Mouse (Mus musculus) heart, adult 8-10 months (tissue): ENCODE measurements around the gene A1bg. TPM values are rescaled to one million over a fixed set of nuclear protein-coding genes. Genes with fewer than 3 reads are reported as not detected.

Source experiments
- DNase-seq: peaks from one replicate; pipeline ENCODE4 v3.0.0; 2022; ENCODE audit warnings: low spot score
- total RNA-seq, 4 experiments: library from RNA; stranded (reverse); gene quantifications; 2 replicates each; pipeline ENCODE4 v1.2.4; 2022

A1bg gene
- not detected for total RNA-seq

GRCm38 (mm10) chr15:60922912-60923311 is at the start of gene A1bg:
Gene A1bg (minus strand): TSS chr15:60923012.
- DNase-seq, result no peak

- DNase-seq, result no peak
Observed at GRCm38 (mm10) chr15:60968549-60968861, 45.7 kb upstream of the A1bg start.

DNA sequence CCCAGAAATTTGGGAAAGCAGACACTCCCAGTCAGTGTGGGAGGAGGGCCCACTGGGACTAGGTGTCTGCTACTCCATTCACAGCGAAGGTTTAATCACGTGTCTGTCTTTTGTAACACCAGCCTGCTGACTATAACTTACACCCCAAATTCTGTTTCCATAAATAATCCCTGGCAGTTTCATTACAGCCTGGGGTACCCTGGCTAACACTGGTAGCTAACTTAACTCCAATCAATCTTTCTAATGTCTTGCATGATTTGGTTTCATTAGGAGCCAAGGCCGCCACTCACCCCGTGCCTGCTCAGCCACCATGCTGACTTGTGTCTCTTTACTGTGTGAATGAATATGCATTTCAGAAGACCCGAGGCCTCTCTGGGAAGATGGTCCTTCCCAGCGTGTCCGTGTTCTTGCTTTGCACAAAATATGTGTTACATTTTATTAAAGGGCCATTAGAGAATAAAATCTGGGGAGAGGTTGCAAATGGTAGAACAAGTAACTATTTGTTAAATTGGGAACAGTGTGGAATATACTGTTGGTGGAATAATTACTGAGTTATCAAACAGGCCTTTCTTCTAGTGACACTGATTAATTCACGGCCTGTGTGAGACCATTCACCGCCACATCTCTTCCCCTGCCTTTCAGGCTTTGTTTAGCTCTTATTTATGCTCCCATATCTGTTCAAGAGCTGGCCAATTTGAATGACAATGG is 45.2 kb upstream of the A1bg start:
- no peak for DNase-seq

DNA sequence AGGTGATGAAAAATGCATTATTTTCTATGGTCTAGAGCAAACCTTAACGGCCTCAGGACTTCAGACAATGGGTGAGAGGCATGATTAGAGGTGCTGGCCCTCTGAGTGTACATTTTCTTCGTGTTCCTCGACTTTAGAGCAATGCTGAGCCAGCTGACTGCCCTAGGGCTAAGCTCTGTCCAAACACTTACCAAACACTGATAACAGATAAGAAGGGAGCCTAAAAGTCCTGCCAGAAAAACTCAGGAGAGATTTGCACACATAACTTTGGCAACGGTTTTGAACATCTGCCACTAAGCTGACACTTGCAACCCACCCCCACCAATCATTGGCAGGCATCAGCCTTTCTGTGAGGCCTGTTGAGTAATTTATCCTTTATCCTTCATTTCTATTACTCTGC is 2.9 kb upstream of the A1bg start:
- DNase-seq, result peak; percentile 31

GRCm38 (mm10) chr15:60903763-60904697 is 18.8 kb downstream of the A1bg start:
- DNase-seq, result no peak

DNA sequence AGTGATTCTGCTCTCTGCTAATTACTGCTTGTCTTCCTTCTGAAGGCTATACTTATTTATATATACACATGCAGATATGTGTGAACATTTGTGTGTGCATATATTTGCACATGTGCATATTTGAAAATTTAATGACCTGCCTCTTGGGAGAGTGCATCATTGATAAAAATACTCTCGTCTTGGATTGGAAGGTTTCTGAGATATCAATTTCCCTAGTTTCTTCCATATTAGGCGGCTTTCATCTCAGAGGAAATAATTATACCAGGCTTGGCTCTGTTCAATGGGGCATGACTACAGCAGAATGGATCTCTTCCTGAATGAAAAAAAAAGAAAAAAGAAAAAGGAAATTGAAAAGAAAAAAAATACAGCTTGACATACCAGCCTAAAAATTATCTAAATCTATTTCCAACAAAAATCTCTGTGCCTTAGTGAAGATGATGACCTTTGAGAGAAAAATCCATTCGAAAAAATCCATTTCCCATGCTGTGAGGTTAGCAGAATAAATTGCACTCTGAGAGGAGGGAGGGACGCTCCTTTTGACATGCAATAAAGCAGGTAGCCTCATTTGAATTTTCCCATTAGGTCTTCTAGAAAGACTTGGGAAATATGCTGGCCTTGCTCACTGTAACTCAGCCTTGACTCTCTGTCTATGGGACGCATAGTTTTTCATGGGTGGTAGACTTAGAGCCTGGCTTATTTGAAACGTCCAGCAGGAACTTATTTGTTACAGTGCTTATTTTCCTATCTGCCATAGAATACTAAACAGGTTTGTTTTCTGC is 24.4 kb downstream of the A1bg start:
- no peak for DNase-seq

- DNase-seq, result no peak
Observed at GRCm38 (mm10) chr15:60896040-60896439, 26.8 kb downstream of the A1bg start.

- DNase-seq, result peak; percentile 35
Observed at GRCm38 (mm10) chr15:60892976-60893463, 29.8 kb downstream of the A1bg start.

DNA sequence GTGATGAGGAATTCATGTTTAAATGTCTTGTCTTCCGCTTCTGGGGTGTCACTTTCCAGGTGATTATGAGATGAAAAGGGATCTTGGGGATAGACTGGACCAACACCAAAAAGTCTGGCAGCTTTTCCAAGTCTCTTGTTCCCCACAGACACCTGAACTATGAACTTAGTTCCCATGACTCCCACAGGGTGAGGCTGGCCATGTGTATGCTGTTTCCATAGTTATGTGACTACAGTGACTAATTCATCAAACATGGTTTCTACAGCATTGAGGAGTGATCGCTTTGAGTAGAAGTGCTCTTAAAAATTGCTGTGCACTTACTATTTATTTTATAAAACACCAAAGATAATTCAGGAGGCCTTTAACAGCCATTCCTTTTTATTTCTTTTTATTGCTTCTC is 34.1 kb downstream of the A1bg start:
- DNase-seq, result no peak

DNA sequence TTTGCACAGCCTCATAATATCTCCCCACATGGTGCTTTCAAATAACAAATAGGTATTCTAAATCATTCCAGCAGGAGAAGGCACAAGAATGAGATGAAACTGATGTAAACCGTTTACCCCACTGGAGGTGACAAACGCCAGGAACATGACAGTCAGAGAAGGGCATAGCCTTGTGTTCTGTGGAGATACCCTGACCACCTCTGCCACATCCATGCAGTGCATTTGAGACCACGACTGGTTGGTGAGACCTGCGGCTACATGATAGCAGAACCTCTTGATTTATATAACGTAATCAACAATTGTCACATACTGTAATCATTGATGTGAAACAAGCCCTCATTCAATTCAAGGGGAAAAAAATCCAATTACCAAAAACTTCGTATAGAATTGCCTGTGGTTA is 47.1 kb downstream of the A1bg start:
- no peak for DNase-seq

DNA sequence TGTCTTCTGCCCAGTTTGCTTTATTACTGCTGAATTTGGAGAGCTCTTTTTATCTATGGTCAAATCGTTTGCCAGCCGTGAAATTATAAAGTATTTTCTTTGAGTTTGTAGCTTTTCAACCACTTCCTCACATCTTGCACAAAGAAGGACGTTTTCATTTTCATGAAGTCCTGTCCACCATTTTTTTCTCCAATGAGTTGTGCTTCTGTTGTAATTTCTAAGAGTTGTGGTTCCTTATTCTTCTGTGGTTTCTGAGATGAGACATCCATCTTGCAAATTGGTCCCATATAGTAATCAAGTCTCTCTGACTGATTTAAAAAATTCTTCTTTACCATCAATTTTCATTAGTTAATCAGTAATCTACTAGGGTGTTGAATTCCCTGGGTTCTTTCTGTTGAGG is 60.4 kb downstream of the A1bg start:
- DNase-seq, result no peak

DNA sequence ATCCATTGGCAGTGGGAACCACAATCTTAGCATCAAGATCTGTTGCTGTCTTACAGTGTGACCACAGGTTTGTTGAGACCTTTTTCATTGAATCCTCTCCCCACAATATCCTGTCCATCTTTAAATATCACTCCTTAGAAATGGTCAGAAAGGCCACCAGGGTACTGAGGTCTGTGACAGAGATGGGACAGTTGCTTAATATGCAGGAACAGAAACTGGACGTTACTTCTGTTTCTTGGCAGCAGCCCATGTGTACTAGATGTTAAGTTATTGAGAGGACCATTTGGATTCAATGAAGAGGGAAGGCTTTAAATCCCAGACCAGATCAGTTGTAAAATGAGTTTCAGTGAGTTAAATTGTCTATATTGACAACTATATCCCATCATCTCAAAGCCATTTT is 67.7 kb downstream of the A1bg start:
- DNase-seq, result no peak

GRCm38 (mm10) chr15:60854151-60854550 is 68.7 kb downstream of the A1bg start:
- DNase-seq, result no peak

DNA sequence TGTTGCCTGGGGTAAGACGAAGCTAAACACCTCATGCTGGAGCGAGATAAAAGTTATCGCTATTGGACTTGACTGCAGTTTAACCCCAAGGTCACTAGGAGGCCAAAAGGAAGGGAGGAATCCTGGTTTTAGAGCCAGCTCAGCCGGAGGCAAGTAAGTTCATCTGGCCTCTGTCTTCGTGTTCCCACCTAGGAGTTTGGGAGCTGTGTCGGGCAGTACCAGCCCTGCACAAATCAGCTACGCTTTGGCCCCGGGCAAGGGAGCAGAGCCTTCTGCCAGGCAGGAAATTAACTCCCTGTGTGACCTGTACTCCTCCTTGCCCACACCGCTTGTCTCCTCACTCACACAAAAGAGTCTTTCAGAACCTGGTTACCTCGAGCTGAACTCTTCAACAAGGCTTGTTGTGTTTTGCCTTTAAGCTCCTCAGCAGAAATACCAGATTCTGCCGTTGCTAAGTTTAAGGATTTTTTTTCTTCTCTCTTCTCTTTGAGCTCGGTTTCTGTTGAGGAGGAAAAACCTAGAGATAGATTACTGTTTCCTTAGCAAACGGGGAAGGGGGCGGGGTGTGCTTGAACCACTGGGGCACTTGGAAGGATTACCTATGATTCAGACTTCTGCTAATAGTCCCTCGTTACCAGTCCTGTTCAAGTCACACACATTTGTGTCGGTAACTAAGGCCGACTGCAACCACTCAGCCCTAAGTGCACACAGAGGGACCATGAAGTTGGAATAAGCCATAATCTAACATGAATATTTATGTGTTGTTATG is 69.4 kb downstream of the A1bg start, which contains the start of gene Fam84b:
TSS of gene Fam84b (minus strand) at position 548 of the 769 bp plus-strand sequence.
- no peak for DNase-seq

DNA sequence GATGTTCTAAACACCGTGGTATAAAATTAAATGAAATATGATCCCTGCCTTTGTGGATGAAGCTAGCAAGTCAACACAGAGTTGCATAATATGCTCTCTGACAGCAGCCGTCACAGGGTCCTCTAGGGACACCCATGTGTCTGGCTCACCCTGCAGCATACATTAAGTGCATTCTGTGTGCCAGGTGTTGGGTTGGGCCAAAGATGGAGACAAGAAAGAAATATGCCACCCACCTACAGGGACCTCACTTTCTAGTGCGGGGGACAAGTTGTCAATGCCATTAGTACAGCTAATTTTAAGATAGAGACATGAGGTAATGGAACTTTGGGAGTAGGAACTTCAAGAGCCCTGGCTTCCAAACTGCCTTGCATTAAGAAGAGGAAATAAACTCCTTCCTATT is 74.2 kb downstream of the A1bg start:
- no peak for DNase-seq

Other genes starting within 250 kb of the A1bg start
- gene Fam84b, start 69.2 kb downstream of the A1bg start, total RNA-seq, result 1 to 10 TPM; 5.9 to 8.4 (median 7.2) TPM